In genomic region chr13:118775148-118775547, GRCm38 (mm10) we compare ENCODE assay signal across 27 mouse cellular contexts.
A peak's percentile ranks its signal among the peaks of the same experiment; 100 is the strongest.
DNase-seq lines count a peak whose midpoint lies in the region; ATAC-seq and TF ChIP-seq lines count a peak whose summit lies in the region.
"Had no signal": no experiment of that assay in that cellular context is flagged by ENCODE, and none has a peak within 500 bp of the region (broad histone marks: within the 10 kb centered on the region; RNA-seq: fewer than 3 reads in every experiment).

No protein-coding gene starts in this region.

- H3K27me3 ChIP-seq in heart, adult 2 months (ENCODE audit: control insufficient read depth, insufficient read depth, low read length) = no peaks in the 10 kb centered on the region
- H3K27me3 ChIP-seq: embryonic facial prominence, embryonic 13.5 days; forebrain, embryonic 12.5 days; hindbrain, embryonic 12.5 days; hindbrain, embryonic 15.5 days had no signal

- ATAC-seq in megakaryocyte progenitor cell, adult 5-6 weeks (replicated peaks; ENCODE audit: poor library complexity) = peak; percentile 72
- ATAC-seq: activated CD4-positive, CD25-positive, alpha-beta regulatory T cell, adult 4 months; CD4-positive, CD25-positive, alpha-beta regulatory T cell, adult 4 months; forebrain, embryonic 16.5 days; intestine, postnatal 0 days had no signal

- no peak for TF ChIP-seq CTCF in heart, adult 2 months (IDR thresholded peaks at IDR 0.05)

- no peak for TF ChIP-seq EP300 in heart, adult 2 months (IDR thresholded peaks at IDR 0.05; ENCODE audit: insufficient read depth, low read depth, low read length)

- WGBS in heart, adult 2 months = 38% methylated on average over 1 of the region's 1 CpGs

- DNase-seq in 416B (ENCODE audit: low read depth) (peak; percentile 1), ES-CJ7 (ENCODE audit: low read depth, low spot score) (peak; percentile 54)
- DNase-seq in c-Kit-positive CD71-negative TER-119-negative erythroid progenitor cells, embryonic 14.5 days (ENCODE audit: low read depth) = peak; percentile 10
- no peak for DNase-seq in urinary bladder, postnatal 4 days (ENCODE audit: low spot score in 2 of 2)
- DNase-seq in heart, adult 2 months = no peak
- DNase-seq in cerebellum, adult 9-10 months = no peak
- DNase-seq: adrenal gland, adult 8-10 months; adrenal gland, postnatal 25 days; cerebellum, adult 18-20 months; cerebellum, adult 9-11 months; cerebellum, postnatal 36 days; embryo, embryonic 11 days; gastrocnemius, adult 2 months; gastrocnemius, postnatal 14 days; heart, adult 18-20 months had no signal

- no peaks in the 10 kb centered on the region for H3K79me2 ChIP-seq in heart, adult 2 months (replicated peaks; ENCODE audit: control insufficient read depth, insufficient read depth, low read length)

- no peaks in the 10 kb centered on the region for H3K4me1 ChIP-seq in heart, adult 2 months (ENCODE audit: control insufficient read depth, insufficient read depth, low read length)
- H3K4me1 ChIP-seq: embryonic facial prominence, embryonic 13.5 days; forebrain, embryonic 12.5 days; heart, embryonic 10.5 days; hindbrain, embryonic 12.5 days; hindbrain, embryonic 15.5 days had no signal

- no peak for TF ChIP-seq POLR2A in heart, adult 2 months (IDR thresholded peaks at IDR 0.05; ENCODE audit: insufficient read depth, low read depth, low read length)

- H3K36me3 ChIP-seq in heart, adult 2 months (ENCODE audit: control insufficient read depth, insufficient read depth, low read length) = no peaks in the 10 kb centered on the region
- H3K36me3 ChIP-seq: embryonic facial prominence, embryonic 10.5 days; embryonic facial prominence, embryonic 13.5 days; forebrain, embryonic 12.5 days; heart, embryonic 10.5 days; hindbrain, embryonic 12.5 days; hindbrain, embryonic 15.5 days had no signal

- no peak overlapping the region for H3K4me3 ChIP-seq in heart, adult 2 months
- H3K4me3 ChIP-seq: embryonic facial prominence, embryonic 10.5 days; embryonic facial prominence, embryonic 13.5 days; erythroblast, embryonic 14.5 days; forebrain, embryonic 12.5 days; gastrocnemius, adult 2 months; heart, embryonic 10.5 days; hindbrain, embryonic 12.5 days; hindbrain, embryonic 15.5 days had no signal

- H3K27ac ChIP-seq in heart, adult 2 months = no peak overlapping the region
- H3K27ac ChIP-seq: embryonic facial prominence, embryonic 10.5 days; embryonic facial prominence, embryonic 13.5 days; forebrain, embryonic 12.5 days; gastrocnemius, adult 2 months; heart, embryonic 10.5 days; hindbrain, embryonic 12.5 days; hindbrain, embryonic 15.5 days had no signal

- intact Hi-C loops in heart, adult 2 months (cut with DNase I) = no loop called here

- no peak overlapping the region for H3K9ac ChIP-seq in heart, adult 2 months (ENCODE audit: low read depth, low read length)
- H3K9ac ChIP-seq: embryonic facial prominence, embryonic 13.5 days; forebrain, embryonic 12.5 days; hindbrain, embryonic 12.5 days; hindbrain, embryonic 15.5 days had no signal

Comparison
In these comparisons a context has a peak if more than half of its experiments do, and no peak if none do; other contexts are left out.
1. DNase-seq: peak in 416B (single experiment), ES-CJ7 (single experiment) and c-Kit-positive CD71-negative TER-119-negative erythroid progenitor cells, embryonic 14.5 days (single experiment); none in urinary bladder, postnatal 4 days (0 of 2), heart, adult 2 months (0 of 2) and cerebellum, adult 9-10 months (single experiment).